Mouse (Mus musculus) brain, embryonic 14.5 days (tissue): Measurements from ENCODE around the gene Podxl2. TPM values are rescaled to one million over a fixed set of nuclear protein-coding genes. Genes with fewer than 3 reads are reported as not detected.
A peak's percentile ranks its signal among the peaks of the same experiment; 100 is the strongest.

Experiments used
- DNase-seq: peaks from one replicate; pipeline ENCODE4 v3.0.0-alpha.2; 2011; ENCODE audit warnings: low read depth
- CTCF ChIP-seq: fragments of 200-500 bp; IDR thresholded peaks from 2 replicates; pipeline ENCODE4 v1.5.1; 2012; ENCODE audit warnings: inconsistent platforms, mild to moderate bottlenecking, moderate library complexity, borderline replicate concordance; ENCODE audit not compliant: insufficient read depth, insufficient read length; ENCODE audit errors: extremely low read depth
- POLR2A ChIP-seq: fragments of 200-500 bp; IDR thresholded peaks from 2 replicates; pipeline ENCODE4 v1.6.1; 2012; ENCODE audit warnings: mild to moderate bottlenecking, inconsistent platforms, borderline replicate concordance; ENCODE audit not compliant: poor library complexity, insufficient read depth, insufficient read length, severe bottlenecking; ENCODE audit errors: extremely low read depth
- polyA plus RNA-seq: library from polyadenylated mRNA; depleted of rRNA; stranded (reverse); fragments of >200 nt; gene quantifications from 2 replicates; pipeline ENCODE4 v1.2.3, GENCODE M21; 2012; rRNA removed

Podxl2 gene
- polyA plus RNA-seq, 1 experiment: 1,097 TPM

GRCm38 (mm10) chr6:88803957-88804695, 70.7 kb downstream of the Podxl2 start:
- no peak for DNase-seq

GRCm38 (mm10) chr6:88803051-88803450, 71.8 kb downstream of the Podxl2 start:
- no peak for DNase-seq
- TF ChIP-seq CTCF (no peak), POLR2A (no peak)

More at GRCm38 (mm10) chr6:88803957-88804695, 70.7 kb downstream of the Podxl2 start:
- TF ChIP-seq CTCF (no peak), POLR2A (no peak)

DNA sequence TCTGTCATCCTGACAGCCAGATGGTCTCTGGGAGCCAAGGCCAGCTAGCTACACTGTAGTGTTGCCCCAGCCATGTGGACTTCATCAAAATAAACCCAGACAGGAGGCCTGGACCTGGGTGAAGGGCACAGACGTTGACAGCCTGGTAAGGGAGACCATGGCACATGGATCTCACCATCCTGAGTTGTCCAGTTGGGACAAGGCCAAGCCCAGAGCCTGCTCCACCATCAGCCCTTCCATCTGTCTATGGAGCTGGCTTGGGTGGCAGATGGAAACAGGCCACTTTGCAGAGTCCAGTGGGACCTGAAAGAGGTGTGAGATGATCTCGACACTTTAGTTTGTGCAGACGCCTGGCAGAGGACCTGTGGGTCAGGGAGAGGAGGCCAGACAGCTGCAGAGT, 74.1 kb downstream of the Podxl2 start:
- no peak for DNase-seq
- TF ChIP-seq CTCF: no peak
- no peak for TF ChIP-seq POLR2A

DNA sequence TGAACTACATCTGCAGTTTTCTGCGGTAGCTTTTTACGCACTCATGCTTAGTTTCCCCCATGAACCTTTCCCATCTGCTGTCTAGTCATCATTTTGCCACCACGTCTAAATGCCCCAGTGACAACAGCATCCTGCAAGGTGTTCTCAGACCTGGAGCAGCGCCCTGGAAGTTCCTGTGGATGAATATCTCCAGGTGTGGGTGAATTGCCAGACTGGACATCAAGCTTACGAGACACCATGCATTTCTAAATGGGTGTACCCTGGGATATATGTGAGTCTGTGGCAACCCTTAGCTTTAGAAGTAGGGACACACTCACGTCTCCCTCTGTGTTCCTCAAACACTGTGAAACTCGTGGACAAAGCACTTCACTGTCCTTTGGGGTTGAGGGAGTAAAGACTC, 74.7 kb downstream of the Podxl2 start:
- DNase-seq: no peak
- TF ChIP-seq POLR2A (no peak), CTCF (no peak)

DNA sequence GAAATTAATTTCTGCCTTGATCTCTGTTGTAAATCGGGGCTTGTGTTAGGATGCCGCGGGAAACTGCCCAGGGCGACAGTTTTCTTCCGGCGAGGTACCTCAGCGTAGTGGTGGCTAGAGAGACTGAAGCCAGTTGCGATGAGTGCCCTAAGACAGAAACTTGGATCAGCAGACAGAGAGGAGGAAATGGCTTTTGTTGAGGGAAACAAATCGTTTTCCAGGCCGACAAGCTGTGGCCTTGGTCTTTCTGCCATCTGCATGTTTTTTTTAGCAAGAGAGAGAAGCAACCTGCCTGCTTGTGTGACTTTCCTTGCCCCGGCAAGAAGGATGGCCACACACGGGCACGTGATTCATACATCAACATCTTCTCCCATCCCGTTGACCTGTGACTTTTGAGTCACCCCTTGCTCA, 80.3 kb downstream of the Podxl2 start:
- TF ChIP-seq POLR2A (no peak), CTCF (no peak)
- peak; percentile 74 for DNase-seq

DNA sequence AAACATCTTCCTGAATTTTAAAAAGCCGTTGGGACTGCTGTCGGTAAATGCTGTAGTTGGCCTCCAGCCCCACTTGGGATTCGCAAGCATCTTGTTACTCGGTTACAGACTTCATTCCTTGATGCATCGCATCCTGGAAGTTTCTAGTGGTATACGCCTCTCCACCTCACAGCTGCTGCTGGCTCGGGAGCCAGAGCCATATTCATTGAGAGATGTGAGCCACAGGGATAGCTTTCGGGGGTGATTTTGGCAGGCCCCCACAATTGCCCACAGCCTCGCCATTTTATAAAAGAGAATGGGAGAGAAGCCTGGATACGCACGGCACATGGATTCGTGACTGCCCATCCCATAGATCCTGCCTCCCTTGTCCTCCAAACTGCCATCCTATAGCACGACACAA, 81.0 kb downstream of the Podxl2 start:
- peak; percentile 70 for DNase-seq
- TF ChIP-seq CTCF (no peak), POLR2A (no peak)

DNA sequence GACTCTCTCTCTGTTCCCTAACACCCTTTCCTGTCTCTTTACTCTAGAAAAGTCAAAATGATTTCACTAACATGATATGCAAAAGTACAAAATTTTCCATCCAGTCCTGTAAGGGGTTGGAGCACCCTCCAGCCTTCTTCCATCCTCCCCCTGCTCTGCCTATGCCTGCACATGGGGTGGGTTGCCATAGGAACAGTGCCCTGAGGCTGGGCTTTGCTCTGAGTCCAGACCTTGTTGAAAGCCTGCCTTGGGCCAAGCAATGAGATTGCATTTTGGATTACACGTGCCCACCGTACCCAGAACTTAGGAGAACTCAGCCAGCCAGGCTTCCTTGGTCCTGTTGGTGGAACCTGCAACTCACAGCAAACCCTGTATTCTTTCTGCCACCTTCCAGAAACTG, 81.6 kb downstream of the Podxl2 start:
- peak; percentile 86 for DNase-seq
- no peak for TF ChIP-seq POLR2A
- no peak for TF ChIP-seq CTCF

Other genes with a start within 250 kb of the Podxl2 start
- 0.15 and 0.16 TPM in 2 replicates for gene Kbtbd12, start 237.1 kb downstream of the Podxl2 start, polyA plus RNA-seq
- 8.1 and 8.8 TPM in 2 replicates for gene Mgll, start 150.6 kb downstream of the Podxl2 start, polyA plus RNA-seq
- gene Abtb1, start 33.1 kb downstream of the Podxl2 start, polyA plus RNA-seq: 61.7 and 83.6 TPM in 2 replicates
- 45.7 and 74.3 TPM in 2 replicates for gene Mcm2, start 23.7 kb upstream of the Podxl2 start, polyA plus RNA-seq
- 116 and 166 TPM in 2 replicates for gene Tpra1, start 27.2 kb upstream of the Podxl2 start, polyA plus RNA-seq